Mouse (Mus musculus): ENCODE data around the gene Nphs1.

GRCm38 (mm10) chr7:30526399-30526798 is 68.3 kb downstream of the Nphs1 start:
- TF ChIP-seq CTCF (conservative IDR thresholded peaks at IDR 0.05 in 1 of 2, IDR thresholded peaks at IDR 0.05 in 1 of 2; ENCODE audit: low read depth in 2 of 2, low read length in 2 of 2) (no peak), JUN (IDR thresholded peaks at IDR 0.05; ENCODE audit: insufficient read depth, low read depth, low read length) (no peak), KAT2A (IDR thresholded peaks at IDR 0.05; ENCODE audit: insufficient replicate concordance, low read length) (no peak), MAZ (IDR thresholded peaks at IDR 0.05; ENCODE audit: low read depth, low read length) (no peak)

Data from CH12.LX (cell line).